Mouse (Mus musculus) MN1 (cell line): ENCODE results near the gene Apod.
A peak's percentile ranks its signal among the peaks of the same experiment; 100 is the strongest.

ENCODE experiments used
- DNase-seq: peaks from one replicate; pipeline ENCODE4 v3.0.0-alpha.2; 2016; ENCODE audit warnings: low spot score

Apod gene

GRCm38 (mm10) chr16:31281981-31282380 is 32.6 kb downstream of the Apod start:
- DNase-seq: no peak

- DNase-seq: no peak
These were observed 34.4 kb downstream of the Apod start for GRCm38 (mm10) chr16:31280176-31280575.

GRCm38 (mm10) chr16:31278581-31278980 is 36.0 kb downstream of the Apod start:
- no peak for DNase-seq

- DNase-seq: no peak
These were observed 36.5 kb downstream of the Apod start for GRCm38 (mm10) chr16:31278081-31278480.

- no peak for DNase-seq
These were observed 37.6 kb downstream of the Apod start for GRCm38 (mm10) chr16:31276962-31277361.

GRCm38 (mm10) chr16:31276539-31276938 is 38.1 kb downstream of the Apod start:
- DNase-seq: peak; percentile 34

GRCm38 (mm10) chr16:31274674-31275460 is 39.7 kb downstream of the Apod start, which contains the start of gene Ppp1r2:
Gene Ppp1r2 (minus strand): TSS chr16:31275277.
- peak; percentile 92 for DNase-seq

- no peak for DNase-seq
These were observed 40.5 kb downstream of the Apod start for GRCm38 (mm10) chr16:31274084-31274483.

- DNase-seq: no peak
These were observed 47.9 kb downstream of the Apod start for GRCm38 (mm10) chr16:31266692-31267091.

- DNase-seq: no peak
These were observed 58.5 kb downstream of the Apod start for GRCm38 (mm10) chr16:31256151-31256550.

GRCm38 (mm10) chr16:31255685-31256084 is 58.9 kb downstream of the Apod start:
- DNase-seq: no peak

GRCm38 (mm10) chr16:31249401-31249800 is 65.2 kb downstream of the Apod start:
- no peak for DNase-seq

- no peak for DNase-seq
These were observed 65.9 kb downstream of the Apod start for GRCm38 (mm10) chr16:31248717-31249116.

GRCm38 (mm10) chr16:31247442-31247841 is 67.2 kb downstream of the Apod start:
- no peak for DNase-seq
